Mouse (Mus musculus) thymus, adult 2 months (tissue): ENCODE results near the gene Dusp10.

ENCODE experiments used
- CTCF ChIP-seq: fragments of 200-500 bp; IDR thresholded peaks from 2 replicates; pipeline ENCODE4 v1.5.1; 2012; ENCODE audit warnings: mild to moderate bottlenecking, control low read depth, low read length, moderate library complexity, borderline replicate concordance; ENCODE audit not compliant: control insufficient read depth, poor library complexity, insufficient read depth; ENCODE audit errors: extremely low read depth
- POLR2A ChIP-seq: fragments of 200-500 bp; IDR thresholded peaks from 2 replicates; pipeline ENCODE4 v1.6.1; 2012; ENCODE audit warnings: mild to moderate bottlenecking, low read length, control low read depth, moderate library complexity; ENCODE audit not compliant: control insufficient read depth, poor library complexity, insufficient read depth; ENCODE audit errors: extremely low read depth

DNA sequence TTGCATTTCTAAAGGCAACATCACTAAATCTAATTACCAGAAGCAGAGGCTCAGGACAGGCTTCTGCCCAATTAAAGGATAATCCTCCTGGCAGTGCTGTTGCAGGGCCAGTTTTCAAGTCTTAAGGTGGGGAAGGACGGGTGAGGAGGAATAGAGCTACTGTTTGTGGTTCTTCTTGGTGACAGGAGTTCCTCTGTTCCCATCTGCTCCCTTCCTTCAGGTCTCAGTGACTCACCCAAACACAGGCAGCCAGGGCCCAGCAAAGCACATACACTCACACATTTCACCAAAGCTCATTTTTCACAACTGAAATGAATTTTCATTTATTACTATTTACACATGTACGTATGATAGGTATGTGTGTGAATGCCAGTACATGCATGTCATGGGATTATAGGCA lies 93.7 kb downstream of the Dusp10 start:
- TF ChIP-seq CTCF (no peak), POLR2A (no peak)
